Mouse (Mus musculus): Measurements from ENCODE around the gene Gria2. TPM values are rescaled to one million over a fixed set of nuclear protein-coding genes. Genes with fewer than 3 reads are reported as not detected.

The Gria2 gene
- polyA plus RNA-seq, 1 experiment from 2014 or later: 186 TPM

DNA sequence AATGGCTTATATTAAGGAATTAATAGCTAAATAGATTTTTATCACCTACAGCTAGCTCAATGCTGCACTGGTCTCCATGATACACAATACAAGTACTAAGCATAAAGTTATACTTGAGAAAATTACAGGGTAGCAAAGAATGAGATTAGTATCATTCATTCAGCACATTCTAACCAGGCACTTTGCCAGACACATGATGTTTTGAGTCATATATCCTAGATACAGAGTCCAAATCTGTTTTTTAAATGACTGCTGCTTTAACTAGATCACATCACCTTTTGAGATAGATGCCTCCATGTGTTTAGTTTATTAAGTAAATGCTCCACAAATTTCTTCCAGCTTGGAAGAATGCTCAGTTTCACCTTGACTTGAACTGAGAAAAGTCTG lies 21.5 kb downstream of the Gria2 start:
- H3K27ac ChIP-seq (ENCODE audit: low read depth, low read length): no peak overlapping the region
- no peak overlapping the region for H3K9ac ChIP-seq (ENCODE audit: low read depth, low read length)
- no peak overlapping the region for H3K4me2 ChIP-seq (ENCODE audit: low read length)
- no peaks in the 10 kb centered on the region for H3K4me1 ChIP-seq (ENCODE audit: control insufficient read depth, insufficient read depth, low read depth, low read length)
- no peak for ATAC-seq
- H3K27me3 ChIP-seq (replicated peaks; ENCODE audit: control insufficient read depth, insufficient read depth, low read length): no peaks in the 10 kb centered on the region
- H3K4me3 ChIP-seq (ENCODE audit: low read length): no peak overlapping the region
- H3K36me3 ChIP-seq (ENCODE audit: control insufficient read depth, insufficient read depth, low read length): no peaks in the 10 kb centered on the region
- no peaks in the 10 kb centered on the region for H3K9me3 ChIP-seq (ENCODE audit: control insufficient read depth, low read length)

DNA sequence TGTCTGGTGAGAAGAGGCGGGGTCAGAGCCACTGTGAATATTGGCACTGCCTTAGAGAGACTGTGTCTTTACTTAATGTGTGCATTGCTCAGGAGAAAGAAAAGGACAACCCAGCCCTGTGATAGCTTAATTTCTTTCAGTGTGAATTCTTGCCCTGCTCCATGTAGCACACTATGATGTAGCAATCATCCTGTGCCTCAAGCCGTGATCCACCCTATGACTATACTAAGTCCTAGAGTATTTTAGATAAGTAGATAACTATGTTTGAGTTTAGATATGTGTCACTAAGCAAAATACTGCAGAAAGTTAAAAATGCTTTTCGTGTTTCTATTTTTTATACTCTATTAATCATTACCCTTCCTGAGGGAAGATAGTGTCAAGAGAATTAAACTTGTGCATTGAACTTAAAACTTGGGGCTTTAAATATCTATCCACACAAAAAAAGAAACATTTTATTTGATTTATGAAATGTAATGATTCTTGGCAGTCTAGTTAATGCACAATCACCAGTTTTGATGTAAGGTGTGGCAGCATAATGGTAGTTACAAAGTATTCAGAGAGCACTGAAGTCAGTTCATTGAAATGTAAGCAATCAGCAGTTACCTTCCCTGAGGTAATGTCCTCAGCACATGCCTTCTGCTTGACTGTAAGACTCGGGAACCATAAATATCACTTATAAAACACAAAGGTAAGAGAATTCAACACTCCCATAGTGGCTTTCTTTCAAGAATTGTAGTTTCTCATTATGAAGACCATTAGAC lies 22.1 kb downstream of the Gria2 start:
- WGBS: 85% methylated on average over 4 of the region's 4 CpGs
- Histone ChIP-seq H3K27me3 (replicated peaks; ENCODE audit: control insufficient read depth, insufficient read depth, low read length) (no peaks in the 10 kb centered on the region), H3K9ac (ENCODE audit: low read depth, low read length) (no peak overlapping the region), H3K36me3 (ENCODE audit: control insufficient read depth, insufficient read depth, low read length) (no peaks in the 10 kb centered on the region), H3K4me1 (ENCODE audit: control insufficient read depth, insufficient read depth, low read depth, low read length) (no peaks in the 10 kb centered on the region), H3K27ac (ENCODE audit: low read depth, low read length) (no peak overlapping the region), H3K4me2 (ENCODE audit: low read length) (no peak overlapping the region), H3K4me3 (ENCODE audit: low read length) (no peak overlapping the region), H3K9me3 (ENCODE audit: control insufficient read depth, low read length) (no peaks in the 10 kb centered on the region)
- ATAC-seq: no peak

DNA sequence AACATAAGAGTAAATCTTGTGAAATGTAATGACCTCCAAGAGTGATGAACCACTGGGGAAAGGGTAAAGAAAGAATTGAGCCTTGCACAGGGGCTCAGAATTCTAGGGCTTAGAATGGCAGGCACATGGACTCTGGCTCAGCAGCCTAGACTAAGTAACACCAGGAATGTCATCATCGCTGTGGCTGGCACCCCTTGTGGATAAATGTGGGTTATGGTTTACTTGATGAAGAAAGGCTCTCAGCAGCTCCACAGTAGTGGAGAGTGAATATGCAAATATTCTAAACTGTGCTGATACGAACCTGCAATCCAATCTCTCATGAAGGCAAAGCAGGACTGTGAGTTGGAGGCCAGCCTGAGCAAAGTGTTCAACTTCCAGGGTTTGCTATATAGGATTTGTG lies 26.0 kb downstream of the Gria2 start:
- Histone ChIP-seq H3K4me2 (ENCODE audit: low read length) (no peak overlapping the region), H3K4me1 (ENCODE audit: control insufficient read depth, insufficient read depth, low read depth, low read length) (no peaks in the 10 kb centered on the region), H3K27me3 (replicated peaks; ENCODE audit: control insufficient read depth, insufficient read depth, low read length) (no peaks in the 10 kb centered on the region), H3K4me3 (ENCODE audit: low read length) (no peak overlapping the region), H3K36me3 (ENCODE audit: control insufficient read depth, insufficient read depth, low read length) (no peaks in the 10 kb centered on the region), H3K9ac (ENCODE audit: low read depth, low read length) (no peak overlapping the region), H3K27ac (ENCODE audit: low read depth, low read length) (no peak overlapping the region), H3K9me3 (ENCODE audit: control insufficient read depth, low read length) (no peaks in the 10 kb centered on the region)
- no peak for ATAC-seq
- 59% methylated on average over 2 of the region's 2 CpGs for WGBS

DNA sequence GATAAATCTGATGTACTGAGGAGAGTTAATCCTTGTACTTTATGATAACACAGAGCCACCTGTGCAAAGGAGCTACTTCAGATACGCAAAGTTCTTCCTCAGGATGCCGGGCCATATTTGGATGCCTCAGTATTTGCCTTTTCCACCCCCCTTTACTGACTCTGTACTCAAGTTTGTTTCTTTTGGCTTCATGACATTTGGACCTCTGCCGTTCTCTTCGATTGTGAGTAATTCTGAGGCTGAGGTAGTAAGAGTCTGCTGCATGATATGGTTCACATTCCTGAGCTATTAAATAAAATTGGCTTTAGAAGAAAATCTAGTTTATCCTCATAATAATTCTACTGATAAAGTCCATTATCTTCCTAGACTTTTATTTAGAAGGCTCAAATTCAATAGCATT lies 26.7 kb downstream of the Gria2 start:
- 91% methylated on average over 4 of the region's 4 CpGs for WGBS
- no peak for ATAC-seq
- H3K27ac ChIP-seq (ENCODE audit: low read depth, low read length): no peak overlapping the region

DNA sequence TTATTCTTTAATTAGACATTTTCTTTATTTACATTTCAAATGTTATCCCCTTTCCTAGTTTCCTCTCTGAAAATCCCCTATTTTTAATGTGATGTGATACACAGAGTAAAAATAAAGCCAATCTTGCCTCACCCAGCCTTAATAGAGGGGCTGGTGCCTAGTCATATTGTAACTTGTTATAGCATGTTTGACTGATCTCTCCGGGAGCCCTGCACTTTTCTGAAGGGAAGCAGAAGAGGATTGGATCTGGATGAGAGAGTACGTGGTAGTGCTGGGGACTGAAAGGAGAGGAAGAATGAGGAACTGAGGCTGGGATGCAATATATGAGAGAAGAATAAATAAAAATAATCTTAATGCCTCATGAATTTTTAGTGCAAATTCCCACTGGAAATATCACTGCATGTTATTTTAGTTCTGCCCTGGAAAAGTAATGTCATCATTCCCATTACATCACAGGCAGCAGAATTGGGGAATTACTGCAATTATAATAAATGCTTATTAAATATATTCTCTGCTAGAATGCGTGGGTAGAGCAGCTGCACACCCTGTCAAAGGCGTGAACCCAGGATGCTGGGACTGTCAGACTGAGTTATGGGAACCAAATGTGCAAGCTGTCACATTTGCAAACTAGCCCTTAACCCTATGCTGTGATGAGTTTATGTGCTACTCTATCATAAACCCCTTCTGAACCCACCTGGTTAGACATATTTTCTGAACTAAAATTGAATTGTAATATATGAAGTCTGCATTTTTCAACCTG lies 28.4 kb downstream of the Gria2 start:
- Histone ChIP-seq H3K4me2 (ENCODE audit: low read length) (no peak overlapping the region), H3K4me3 (ENCODE audit: low read length) (no peak overlapping the region), H3K27me3 (replicated peaks; ENCODE audit: control insufficient read depth, insufficient read depth, low read length) (no peaks in the 10 kb centered on the region), H3K27ac (ENCODE audit: low read depth, low read length) (no peak overlapping the region), H3K9me3 (ENCODE audit: control insufficient read depth, low read length) (no peaks in the 10 kb centered on the region), H3K36me3 (ENCODE audit: control insufficient read depth, insufficient read depth, low read length) (no peaks in the 10 kb centered on the region), H3K9ac (ENCODE audit: low read depth, low read length) (no peak overlapping the region), H3K4me1 (ENCODE audit: control insufficient read depth, insufficient read depth, low read depth, low read length) (no peaks in the 10 kb centered on the region)
- peak; percentile 77 for ATAC-seq
- 51% methylated on average over 4 of the region's 4 CpGs for WGBS

More for the DNA sequence above, 26.7 kb downstream of the Gria2 start:
- H3K36me3 ChIP-seq (ENCODE audit: control insufficient read depth, insufficient read depth, low read length): no peaks in the 10 kb centered on the region
- no peak overlapping the region for H3K9ac ChIP-seq (ENCODE audit: low read depth, low read length)
- H3K4me3 ChIP-seq (ENCODE audit: low read length): no peak overlapping the region
- H3K4me2 ChIP-seq (ENCODE audit: low read length): no peak overlapping the region
- no peaks in the 10 kb centered on the region for H3K4me1 ChIP-seq (ENCODE audit: control insufficient read depth, insufficient read depth, low read depth, low read length)
- H3K27me3 ChIP-seq (replicated peaks; ENCODE audit: control insufficient read depth, insufficient read depth, low read length): no peaks in the 10 kb centered on the region
- H3K9me3 ChIP-seq (ENCODE audit: control insufficient read depth, low read length): no peaks in the 10 kb centered on the region

DNA sequence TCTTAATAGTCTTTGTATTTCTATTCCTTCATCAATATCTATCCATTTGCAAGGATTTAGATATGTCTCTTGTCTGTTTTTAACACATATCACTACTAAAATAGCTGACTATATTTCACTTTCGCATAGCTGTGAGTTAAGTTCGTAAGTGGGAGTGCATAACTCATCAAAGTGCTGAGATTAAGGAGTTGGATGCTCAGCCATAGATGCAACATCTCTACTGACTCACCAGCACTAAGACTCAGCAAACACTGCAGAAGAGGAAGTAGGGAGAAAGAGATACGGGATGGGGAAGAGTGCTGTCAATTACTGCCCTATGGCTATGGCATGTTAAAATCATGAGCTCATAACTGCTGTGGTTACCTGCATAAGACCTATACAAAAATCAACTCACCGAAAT lies 29.4 kb downstream of the Gria2 start:
- Histone ChIP-seq H3K9me3 (ENCODE audit: control insufficient read depth, low read length) (no peaks in the 10 kb centered on the region), H3K27ac (ENCODE audit: low read depth, low read length) (no peak overlapping the region), H3K4me1 (ENCODE audit: control insufficient read depth, insufficient read depth, low read depth, low read length) (no peaks in the 10 kb centered on the region), H3K4me2 (ENCODE audit: low read length) (no peak overlapping the region), H3K36me3 (ENCODE audit: control insufficient read depth, insufficient read depth, low read length) (no peaks in the 10 kb centered on the region), H3K27me3 (replicated peaks; ENCODE audit: control insufficient read depth, insufficient read depth, low read length) (no peaks in the 10 kb centered on the region), H3K9ac (ENCODE audit: low read depth, low read length) (no peak overlapping the region), H3K4me3 (ENCODE audit: low read length) (no peak overlapping the region)
- ATAC-seq: 0 out of 2 replicates have a peak, but pooled peaks have one; percentile 30
- WGBS: 88% methylated on average over 4 of the region's 4 CpGs

DNA sequence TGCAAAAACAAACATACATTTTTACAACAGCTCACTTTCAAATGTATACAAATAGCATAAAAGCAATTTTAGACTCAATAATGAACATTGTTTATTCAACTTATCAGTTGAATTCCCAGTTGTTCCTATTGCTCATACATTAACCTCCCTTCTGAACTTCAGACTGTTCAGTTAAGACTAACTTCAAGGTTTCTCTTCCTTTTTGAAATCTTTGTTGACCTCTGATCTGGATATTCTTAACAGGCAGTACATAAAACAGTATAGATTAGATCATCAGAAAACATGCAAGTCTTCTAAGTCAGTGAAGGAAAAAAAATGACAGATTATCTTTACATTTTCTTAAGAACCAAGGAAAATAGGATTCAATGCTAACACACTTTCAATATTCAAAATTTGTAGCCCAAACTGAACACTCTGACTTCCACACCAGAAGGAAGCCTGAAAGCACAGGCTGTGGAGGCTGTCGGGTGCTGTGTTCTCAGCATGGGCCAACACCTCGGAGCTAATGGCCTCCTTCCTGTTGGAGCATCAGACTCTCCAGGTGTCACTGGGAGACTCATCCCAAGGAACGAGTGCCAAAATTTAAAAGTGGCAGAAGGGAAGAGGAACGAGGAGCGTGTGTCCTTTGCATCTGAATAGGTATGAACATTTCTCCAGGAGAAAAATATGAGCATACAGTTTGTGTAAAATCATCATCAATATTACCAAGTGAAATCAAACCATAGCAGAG lies 33.0 kb downstream of the Gria2 start:
- no peaks in the 10 kb centered on the region for H3K4me1 ChIP-seq (ENCODE audit: control insufficient read depth, insufficient read depth, low read depth, low read length)
- H3K9me3 ChIP-seq (ENCODE audit: control insufficient read depth, low read length): no peaks in the 10 kb centered on the region
- no peak overlapping the region for H3K27ac ChIP-seq (ENCODE audit: low read depth, low read length)
- H3K36me3 ChIP-seq (ENCODE audit: control insufficient read depth, insufficient read depth, low read length): no peaks in the 10 kb centered on the region
- no peak overlapping the region for H3K4me2 ChIP-seq (ENCODE audit: low read length)
- 81% methylated on average over 5 of the region's 5 CpGs for WGBS
- H3K27me3 ChIP-seq (replicated peaks; ENCODE audit: control insufficient read depth, insufficient read depth, low read length): no peaks in the 10 kb centered on the region
- no peak overlapping the region for H3K4me3 ChIP-seq (ENCODE audit: low read length)
- no peak for ATAC-seq
- H3K9ac ChIP-seq (ENCODE audit: low read depth, low read length): no peak overlapping the region

DNA sequence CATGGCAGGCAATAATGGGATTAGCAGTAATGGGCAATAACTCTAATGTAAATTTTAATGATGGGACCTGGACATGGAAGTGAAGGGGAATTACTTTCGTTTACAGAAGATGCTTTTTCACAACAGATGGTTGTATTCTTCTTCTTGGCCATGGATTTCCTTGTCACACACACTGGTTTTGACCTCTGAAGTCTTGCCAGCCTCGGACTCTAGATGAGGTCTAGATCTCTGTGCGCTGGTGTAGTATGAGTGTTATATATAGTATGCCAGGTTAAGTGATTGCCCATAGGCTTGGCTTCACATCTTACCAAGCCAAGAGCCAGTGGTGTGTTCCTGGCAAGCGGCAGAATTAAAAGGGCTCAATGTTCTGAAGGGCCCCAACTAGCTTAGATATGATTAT lies 43.7 kb downstream of the Gria2 start:
- WGBS: 79% methylated on average over 4 of the region's 4 CpGs
- no peak; the same call in 1 of the 2 replicates for ATAC-seq
- H3K27me3 ChIP-seq (replicated peaks; ENCODE audit: control insufficient read depth, insufficient read depth, low read length): no peaks in the 10 kb centered on the region
- H3K4me2 ChIP-seq (ENCODE audit: low read length): no peak overlapping the region
- H3K4me1 ChIP-seq (ENCODE audit: control insufficient read depth, insufficient read depth, low read depth, low read length): no peaks in the 10 kb centered on the region
- no peaks in the 10 kb centered on the region for H3K9me3 ChIP-seq (ENCODE audit: control insufficient read depth, low read length)
- no peaks in the 10 kb centered on the region for H3K36me3 ChIP-seq (ENCODE audit: control insufficient read depth, insufficient read depth, low read length)
- H3K9ac ChIP-seq (ENCODE audit: low read depth, low read length): no peak overlapping the region
- H3K27ac ChIP-seq (ENCODE audit: low read depth, low read length): no peak overlapping the region
- no peak overlapping the region for H3K4me3 ChIP-seq (ENCODE audit: low read length)

DNA sequence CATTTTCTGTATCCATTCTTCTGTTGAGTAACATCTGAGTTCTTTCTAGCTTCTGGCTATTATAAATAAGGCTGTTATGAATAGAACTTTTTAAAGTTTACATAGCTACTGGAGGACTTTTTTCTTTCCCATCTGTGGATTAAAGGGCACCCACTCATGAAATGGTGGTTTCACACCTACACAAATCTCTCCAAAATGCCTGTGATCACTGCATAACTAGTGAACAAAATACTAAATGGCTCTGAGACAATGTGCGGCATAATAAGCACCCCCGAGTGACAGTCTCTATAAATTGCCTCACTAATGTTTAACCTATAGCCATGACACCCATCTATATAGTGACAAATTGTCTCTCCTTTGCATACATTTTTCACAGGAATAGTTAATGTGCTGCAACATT lies 44.3 kb downstream of the Gria2 start:
- H3K27me3 ChIP-seq (replicated peaks; ENCODE audit: control insufficient read depth, insufficient read depth, low read length): no peaks in the 10 kb centered on the region
- H3K9me3 ChIP-seq (ENCODE audit: control insufficient read depth, low read length): no peaks in the 10 kb centered on the region
- H3K4me1 ChIP-seq (ENCODE audit: control insufficient read depth, insufficient read depth, low read depth, low read length): no peaks in the 10 kb centered on the region
- WGBS: 79% methylated on average over 2 of the region's 2 CpGs
- H3K4me2 ChIP-seq (ENCODE audit: low read length): no peak overlapping the region
- ATAC-seq: no peak; the same call in 1 of the 2 replicates
- H3K4me3 ChIP-seq (ENCODE audit: low read length): no peak overlapping the region
- H3K27ac ChIP-seq (ENCODE audit: low read depth, low read length): no peak overlapping the region
- no peaks in the 10 kb centered on the region for H3K36me3 ChIP-seq (ENCODE audit: control insufficient read depth, insufficient read depth, low read length)
- no peak overlapping the region for H3K9ac ChIP-seq (ENCODE audit: low read depth, low read length)
